Mouse (Mus musculus) frontal cortex, postnatal 25 days (tissue): ENCODE results near the gene Cpm.

ENCODE experiments used
- DNase-seq, 2 experiments: peaks; one replicate each; pipeline ENCODE4 v3.0.0; 2022; ENCODE audit warnings: low spot score in 2 of 2

Gene Cpm

DNA sequence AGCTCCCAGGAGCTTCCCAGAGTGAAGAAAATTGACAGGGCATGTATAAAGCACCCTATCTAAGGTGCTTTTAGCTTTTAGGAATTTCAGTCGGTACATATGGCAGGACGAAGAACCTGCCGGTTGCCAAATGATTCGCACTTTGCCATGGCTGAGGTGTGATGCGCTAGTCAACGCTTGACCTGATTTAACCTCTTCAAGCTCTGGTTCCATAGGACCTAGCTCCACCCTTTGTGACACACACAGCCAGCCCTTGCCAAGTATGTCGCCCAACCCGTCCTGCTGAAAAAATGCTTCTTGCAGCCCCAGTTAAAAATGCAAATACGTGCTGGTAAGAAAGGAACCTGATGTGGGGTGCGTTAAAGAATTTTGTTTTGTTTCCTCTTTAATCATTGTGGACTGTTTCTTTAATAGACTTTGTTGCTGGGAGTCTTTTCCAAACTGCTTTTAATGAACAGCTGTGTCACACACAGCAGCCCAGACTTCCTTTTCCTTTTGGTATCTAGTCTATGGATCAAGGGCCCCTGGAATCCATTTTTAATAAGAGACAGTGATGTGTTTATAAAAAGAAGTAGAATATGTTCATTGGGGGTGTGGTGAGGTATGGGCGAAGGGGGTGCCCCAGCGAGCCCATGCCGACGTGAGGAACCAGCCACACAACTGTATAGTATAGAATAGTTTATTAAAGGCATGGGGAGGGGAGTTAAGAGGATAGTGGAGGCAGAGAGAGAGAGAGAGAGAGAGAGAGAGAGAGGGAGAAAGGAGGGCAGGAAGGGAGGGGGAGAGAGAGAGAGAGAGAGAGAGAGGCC, 34.0 kb downstream of the Cpm start:
- no peak for DNase-seq

DNA sequence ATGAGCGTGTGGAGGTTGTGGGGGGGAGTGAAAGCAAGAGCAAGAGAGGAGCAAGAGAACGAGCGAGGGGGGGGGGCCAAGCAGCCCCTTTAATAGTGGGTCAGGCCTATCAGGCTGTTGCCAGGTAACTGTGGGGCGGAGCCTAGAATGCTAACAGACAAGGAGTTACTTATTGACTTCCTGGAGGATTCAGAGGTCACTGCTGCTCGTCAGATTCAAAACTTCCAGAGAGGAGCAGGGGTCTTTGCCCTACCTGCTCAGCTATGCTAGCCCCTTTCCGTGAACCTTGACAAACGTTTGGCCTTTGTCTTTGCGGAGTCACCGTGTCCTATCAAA, 34.5 kb downstream of the Cpm start:
- no peak for DNase-seq

DNA sequence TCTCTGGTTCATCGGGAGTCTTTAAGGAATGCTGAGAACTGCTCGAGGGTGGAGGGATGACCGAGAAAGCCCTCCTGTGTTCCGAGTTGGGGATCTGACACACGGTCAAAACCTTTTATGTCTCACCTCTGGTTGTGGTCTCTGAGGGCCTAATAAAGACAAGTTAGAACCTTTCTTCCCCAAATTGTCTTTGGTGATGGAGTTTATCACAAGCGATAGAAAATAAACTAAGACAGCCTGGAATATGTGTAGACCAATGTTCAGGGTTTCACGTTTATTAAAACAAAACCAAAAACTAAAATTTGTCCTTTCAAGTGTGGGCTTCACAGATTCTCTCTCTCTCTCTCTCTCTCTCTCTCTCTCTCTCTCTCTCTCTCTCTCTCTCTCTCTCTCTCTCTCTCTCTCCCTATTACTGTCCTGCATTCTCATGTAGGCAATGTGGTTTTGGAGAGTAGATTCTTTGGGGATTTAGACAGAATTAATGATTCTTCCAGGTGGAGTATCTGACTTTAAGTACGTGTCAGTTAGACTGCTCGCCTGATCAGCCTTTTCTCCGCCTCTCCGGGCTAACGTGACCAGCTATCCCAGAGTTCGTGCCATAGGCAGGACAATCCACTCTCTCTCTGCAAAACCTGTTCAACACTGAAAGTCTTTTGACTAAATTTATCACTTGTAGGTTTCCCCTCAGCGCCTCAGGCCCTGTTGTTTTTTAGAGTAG, 35.1 kb downstream of the Cpm start:
- no peak for DNase-seq

DNA sequence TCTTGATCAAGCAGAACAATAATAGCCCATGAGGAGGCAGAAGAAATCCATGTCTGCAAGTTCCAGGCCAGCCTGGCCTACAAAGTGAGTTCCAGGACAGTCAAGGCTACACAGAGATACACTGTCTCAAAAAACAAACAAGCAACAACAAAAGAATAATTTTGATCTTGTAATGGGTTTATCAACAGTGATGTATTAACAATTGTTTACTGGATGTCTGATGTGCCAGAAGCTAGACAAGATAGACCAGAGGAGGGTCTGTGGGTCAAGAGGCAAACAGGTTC, 35.6 kb downstream of the Cpm start:
- no peak for DNase-seq

DNA sequence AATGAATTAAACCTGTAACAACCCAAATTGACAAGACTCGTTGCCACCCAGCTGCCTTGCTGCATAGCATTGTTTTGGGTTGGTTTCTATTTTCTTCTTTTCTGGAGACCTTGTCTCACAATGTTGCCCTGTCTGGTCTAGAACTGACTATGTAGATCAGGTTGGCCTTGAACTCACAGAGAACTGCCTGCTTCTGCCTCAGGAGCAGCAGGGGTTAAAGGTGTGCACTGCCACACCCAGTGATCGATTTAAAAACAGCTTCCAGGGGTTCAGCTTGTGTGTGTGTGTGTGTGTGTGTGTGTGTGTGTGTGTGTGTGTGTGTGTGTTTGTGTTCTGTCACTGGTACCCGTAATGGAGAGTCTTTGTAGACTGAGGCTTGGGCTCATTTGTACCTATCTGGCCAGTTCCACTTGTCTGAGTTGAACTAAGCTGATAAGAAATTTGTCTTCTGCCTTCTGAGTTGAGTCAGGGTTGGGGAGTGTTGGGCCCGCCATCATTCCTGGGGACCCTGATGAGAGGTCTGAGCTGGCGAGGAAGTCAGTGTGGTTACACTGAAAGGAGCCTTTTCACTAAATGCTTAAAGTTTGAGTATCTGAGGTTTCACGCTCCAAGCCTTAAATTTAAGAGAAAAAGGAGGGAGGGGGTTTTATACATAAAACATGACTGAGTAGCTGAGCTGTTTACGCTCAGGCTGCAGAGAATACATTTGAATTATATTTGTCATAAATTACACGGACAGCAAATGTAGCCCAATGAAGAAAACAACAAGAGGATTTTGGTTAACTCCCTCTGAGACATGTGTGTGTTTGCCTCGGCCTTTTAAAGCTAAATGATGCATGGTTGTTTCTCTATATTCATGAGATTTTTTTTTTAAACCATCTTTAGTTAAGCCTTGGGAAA, 36.3 kb downstream of the Cpm start:
- no peak for DNase-seq

DNA sequence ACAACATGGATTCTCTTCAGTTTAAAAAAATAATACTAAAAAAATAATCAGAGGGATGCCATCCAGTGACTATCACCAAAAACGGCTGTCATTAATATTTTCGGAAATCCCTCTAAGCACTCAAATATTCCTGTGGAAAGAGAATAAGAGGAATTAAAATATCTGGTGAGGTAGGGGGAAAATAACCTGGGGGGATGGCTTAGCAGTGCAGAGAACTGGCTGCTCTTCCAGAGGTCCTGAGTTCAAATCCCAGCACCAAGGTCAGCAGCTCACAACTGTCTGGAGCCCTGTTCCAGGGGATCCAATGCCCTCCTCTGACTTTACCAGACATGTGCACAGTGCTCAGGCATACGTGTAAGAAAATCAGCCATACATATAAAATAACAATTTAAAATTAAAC, 37.1 kb downstream of the Cpm start:
- DNase-seq = no peak

DNA sequence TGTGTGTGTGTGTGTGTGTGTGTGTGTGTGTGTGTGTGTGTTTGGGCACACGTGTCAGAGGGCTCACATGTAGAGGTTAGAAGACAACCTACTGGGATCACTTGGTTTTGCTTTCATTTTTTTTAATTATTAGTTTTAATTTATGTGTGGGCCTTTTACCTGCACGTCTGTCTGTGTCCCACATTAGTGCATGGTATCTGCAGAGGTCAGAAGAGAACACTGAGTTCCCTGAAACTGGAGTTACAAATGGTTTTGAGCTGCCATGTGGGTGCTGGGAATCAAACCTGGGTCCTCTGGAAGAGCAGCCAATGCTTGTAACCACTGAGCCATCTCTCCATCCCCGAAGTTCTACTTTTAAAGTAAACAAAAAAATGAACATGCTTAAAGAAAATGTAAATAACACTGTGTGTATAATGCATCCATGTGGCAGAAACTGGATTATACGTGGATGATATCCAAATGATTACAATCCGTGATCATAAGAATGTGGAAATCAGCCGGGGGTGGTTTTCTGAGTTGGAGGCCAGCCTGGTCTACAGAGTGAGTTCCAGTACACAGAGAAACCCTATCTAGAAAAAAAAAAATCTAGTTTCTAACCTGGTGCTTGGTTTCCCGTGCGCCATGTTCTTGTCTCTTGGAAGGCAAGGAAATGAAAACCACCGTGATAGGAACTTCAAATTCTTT, 37.8 kb downstream of the Cpm start:
- no peak for DNase-seq

DNA sequence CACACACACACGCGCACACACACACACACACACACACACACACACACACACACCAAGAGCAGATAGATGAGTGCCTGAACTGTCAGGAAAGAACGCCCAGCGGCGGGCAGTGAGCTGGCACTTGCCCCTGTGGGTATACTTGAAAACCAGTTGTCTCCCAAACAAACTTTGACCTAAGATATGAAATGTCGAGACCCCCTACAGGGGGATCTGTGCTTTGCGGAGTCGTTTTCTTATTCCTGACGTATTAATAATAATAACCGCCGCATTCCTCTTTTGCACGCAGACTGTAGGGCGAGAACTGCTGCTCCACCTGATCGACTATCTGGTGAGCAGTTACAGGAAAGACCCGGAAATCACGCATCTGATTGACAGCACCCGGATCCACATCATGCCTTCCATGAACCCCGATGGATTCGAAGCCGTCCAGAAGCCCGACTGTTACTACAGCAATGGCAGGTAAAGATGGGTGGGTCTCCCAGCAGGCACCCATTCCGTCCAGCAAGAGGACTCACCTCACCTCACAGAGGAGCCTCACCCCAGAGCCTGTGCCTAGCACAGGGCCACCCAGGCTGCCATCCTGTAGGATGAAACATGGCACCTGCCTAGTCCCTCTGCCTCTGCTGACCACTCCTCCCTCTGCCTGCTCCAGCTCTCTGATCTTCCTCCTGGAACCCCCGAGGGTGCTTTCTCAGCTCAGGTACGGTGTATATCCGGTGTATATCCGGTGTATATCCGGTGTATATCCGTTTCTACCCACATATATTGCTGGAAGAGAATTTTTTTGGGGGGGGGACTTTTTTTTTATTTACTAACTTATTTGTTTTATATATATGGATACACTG, 38.6 kb downstream of the Cpm start:
- DNase-seq = no peak

DNA sequence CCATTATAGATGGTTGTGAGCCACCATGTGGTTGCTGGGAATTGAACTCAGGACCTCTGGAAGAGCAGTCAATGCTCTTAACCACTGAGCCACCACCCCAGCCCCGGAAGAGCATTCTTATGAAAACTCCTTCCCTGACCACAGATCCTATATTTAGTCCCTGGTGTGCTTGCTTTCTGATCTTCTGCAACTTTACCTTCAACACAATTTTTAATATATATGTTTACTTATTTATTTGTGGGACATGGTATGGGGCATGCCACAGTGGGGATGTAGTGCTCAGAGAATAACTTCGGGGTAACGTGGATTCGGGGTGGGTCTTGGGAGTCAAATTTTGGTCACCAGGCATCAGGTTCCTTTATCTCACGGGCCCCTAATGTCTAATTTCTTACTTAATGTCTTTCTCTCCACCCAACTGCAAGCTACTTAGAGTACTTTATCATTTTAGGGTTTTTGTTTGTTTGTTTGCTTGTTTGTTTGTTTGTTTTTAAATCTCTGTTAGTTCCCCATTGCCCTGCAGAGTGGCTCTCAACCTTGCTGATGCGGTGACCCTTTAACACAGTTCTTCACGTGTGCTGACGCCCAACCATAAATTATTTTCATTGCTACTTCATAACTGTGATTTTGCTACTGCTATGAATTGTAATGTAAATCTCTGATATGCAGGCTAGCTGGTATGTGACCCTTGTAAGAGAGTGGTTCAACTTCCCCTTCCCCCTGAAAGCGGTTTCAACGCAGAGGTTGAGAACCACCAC, 39.4 kb downstream of the Cpm start:
- DNase-seq = no peak

DNA sequence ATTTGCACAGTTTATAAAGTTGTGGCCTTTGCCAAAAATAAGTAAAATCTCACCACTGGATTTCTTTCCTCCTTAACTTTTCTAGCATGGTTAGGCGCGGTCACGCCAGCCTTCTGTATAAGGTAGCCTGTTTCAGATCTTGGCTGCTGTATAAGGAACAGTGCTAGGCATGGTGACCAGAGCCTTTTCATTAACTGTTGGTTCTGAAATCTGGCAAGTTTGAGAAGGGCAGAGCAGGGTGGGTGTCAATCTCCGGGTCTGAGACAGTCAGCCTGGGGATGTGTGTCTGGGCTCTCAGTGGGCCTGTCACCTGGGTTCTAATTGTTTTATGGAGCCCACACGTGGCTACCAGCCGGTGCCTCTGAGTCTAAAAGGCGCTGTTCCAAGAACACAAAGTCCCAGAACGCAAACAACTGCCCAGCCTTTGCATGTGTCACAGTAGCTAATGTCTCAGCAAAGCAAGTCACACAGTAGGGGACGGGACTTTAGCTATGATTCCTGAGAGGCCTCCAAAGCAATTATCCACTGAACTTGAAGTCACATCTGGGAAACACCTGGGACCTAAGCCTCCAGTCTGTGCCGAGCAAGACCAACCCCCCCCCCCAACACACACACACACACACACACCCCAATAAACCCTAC, 40.3 kb downstream of the Cpm start:
- DNase-seq = no peak

DNA sequence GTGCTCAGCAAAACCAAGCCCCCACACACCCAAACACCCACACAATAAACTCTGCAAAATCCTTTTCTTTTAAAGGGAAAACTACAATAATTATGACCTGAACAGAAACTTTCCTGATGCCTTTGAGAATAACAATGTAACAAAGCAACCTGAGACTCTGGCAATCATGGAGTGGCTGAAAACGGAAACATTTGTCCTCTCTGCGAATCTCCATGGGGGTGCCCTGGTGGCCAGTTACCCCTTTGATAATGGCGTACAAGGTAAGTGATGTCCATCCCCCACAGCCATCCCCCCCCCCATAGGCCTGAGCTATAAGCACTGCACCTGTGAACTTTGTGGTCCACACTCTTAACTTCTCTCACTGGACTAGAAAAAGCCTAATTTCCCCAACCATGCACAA, 40.8 kb downstream of the Cpm start:
- no peak for DNase-seq

DNA sequence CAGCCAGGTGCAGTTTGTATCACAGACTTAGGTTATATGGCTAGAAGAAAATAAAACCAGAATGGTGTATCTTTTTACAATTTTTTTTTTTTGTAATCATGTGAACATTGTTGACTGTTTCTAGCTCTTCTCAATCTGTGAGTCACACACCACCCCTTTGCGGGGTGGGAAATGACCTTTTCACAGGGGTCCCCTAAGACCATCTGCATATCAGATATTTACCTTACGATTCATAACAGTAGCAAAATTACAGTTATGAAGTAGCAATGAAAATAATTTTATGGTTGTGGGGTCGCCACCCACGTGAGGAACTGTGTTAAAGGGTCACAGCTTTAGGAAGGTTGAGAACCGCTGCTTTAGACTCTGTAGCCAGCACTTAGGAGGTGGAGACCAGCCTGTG, 41.5 kb downstream of the Cpm start:
- no peak for DNase-seq

DNA sequence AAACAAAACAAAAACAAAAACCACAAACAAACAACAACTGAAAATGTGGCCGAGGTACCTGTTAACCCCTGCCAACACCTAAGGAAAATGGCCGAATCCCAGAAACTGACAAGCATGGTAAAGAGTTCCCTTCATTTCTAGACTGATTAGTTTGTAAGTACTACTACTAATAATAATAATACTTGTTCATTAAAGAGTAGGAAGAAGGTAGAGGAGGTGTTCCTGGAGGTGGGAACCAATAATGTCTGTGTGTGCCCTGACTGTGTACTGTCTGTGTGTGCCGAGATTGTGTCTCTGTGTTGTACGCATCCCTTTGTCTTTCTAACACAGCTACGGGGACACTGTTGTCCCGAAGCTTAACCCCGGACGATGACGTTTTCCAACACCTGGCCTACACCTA, 42.0 kb downstream of the Cpm start:
- DNase-seq = no peak

DNA sequence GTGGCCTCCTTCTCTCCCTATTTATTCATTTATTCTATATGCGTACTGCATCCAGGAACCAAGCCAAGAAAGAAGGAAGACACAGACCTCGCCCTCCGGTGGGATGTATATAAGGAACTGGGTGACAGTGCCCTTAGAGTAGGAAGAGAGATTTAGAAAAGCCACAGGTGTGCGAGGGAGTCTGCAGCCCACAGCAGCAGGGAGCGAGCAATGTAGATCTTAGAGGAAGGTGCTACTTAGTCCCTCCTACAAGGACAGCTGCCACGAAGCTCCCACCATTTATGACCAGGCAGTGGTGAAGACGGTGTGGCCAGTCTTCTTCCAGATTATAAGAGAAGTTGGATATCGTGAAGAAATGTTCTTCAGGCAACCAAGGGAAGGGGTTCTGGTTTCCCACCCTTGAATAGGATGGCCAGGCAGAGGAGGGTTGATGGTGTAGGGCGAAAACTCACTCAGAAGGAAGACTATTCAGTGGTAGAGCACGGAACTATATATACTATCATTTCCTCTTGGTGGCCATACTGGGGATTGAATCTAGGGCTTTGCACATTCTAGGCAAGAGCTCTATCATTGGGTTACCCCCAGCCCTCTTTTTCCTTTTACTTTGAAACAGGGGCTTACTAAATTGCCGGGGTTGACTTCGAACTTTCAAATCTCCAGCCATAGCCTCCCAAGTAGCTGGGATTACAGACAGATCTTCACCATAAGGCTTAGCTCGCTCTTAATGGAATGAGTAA, 42.8 kb downstream of the Cpm start:
- DNase-seq = no peak

DNA sequence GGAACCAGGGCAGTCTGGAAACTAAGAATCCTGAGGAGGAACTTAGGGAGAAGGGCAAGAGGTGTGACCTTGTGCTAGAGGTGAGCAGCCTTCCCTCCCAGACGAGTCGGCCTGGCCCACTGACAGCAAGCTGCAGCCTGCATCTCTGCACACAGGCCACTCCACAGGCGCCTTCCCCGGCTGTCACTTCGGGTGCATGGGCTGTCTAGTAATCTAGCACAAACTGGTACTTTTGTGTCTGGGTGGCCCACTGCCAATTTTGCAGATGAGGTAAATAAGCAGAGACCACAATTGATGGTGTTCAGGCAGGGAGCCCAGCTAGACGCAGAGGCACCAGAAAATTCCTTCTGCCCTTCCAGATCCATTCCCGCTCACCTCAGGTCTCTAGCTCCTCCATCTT, 43.4 kb downstream of the Cpm start:
- DNase-seq = peak in 1 of 2 experiments; percentile 21

DNA sequence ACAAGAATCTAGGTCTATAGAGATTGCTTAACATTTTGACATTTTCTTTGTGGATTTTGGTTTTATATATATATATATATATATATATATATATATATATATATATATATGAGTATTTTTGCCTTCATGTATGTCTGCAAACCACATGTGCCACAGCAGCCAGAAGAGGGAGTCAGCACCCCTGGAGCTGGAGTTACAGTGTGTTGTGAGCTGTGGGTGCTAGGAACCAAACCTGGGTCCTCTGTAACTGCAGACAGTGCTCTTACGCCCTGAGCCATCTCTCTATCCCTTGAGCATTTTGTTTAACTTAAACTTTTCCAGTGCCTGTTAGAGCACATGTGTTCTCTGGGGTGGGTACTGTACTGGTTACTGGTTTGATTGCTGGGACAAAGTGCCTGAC, 44.6 kb downstream of the Cpm start:
- no peak for DNase-seq

DNA sequence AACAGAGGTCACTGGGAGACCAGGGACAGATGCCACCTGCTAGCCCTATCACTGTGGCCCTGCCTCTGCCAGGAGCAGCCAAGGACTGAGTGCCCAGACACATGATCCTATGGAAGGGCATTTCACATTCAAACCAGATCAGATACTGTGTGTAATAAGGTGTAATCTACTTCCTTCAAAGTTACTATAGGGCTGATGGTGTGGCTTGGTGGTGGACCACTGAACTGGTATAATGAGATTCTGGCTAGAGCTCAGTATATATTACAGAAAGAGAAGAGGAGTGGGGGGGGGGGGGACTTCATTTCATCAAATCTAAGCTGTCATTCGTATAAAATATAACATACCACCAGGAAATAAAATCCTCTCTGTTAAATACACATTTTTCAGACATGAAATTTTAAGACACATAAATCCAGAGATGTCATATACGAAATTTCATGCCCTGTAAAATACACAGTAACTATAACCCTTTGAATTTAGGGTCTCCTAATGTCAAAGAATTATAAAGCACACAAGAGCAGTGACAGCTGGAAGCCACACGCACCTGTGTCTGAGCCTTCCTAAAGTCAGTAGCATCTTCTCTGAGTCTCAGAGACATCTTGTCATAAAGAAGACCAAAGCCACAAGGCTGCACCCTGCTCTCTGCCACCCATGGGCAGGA, 45.2 kb downstream of the Cpm start:
- no peak for DNase-seq

DNA sequence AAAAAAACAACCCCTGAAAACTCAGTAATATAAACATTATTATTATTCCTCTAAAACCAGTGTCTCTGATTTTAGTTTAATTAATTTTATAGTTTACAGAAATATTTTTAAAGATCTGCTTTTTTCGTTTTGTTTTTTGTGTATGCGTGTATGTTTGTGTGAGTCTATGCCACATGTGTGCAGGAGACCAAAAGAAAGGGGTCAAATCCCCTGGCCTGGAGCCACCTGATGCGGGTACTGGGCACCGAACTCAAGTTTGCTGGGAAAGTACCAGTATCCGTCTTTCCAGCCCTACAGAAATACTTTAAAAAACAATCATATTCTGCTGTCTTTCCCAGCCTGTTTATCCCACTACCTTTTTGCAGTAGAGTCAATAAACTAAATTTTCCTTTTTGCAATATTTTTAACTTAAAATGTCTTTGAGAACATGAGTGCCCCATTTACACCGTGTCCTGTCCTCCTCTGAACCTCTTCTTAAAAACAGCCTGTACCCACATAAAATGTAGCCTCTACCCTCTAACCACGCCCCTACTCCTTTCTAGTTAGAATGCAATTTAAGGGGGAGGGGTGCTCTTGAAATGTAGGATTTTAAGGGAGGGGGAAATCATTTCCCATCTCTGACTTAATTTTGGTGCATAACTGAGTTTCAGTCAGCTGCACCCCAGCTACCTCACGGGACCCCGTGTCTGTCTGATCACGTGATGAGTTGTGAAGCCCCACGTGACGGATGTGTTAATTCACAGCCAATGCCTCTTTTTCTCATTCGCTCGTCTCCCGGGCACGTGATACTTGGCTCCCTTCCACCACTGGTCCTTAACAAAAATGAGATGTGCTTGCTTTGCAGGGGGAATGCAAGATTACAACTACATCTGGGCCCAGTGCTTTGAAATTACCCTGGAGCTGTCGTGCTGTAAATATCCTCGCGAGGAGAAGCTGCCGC, 46.1 kb downstream of the Cpm start:
- DNase-seq = peak; percentile 57 to 64
